Mouse (Mus musculus) ES-E14 (cell line): Measurements from ENCODE around the gene Acan. TPM values are rescaled to one million over a fixed set of nuclear protein-coding genes. Genes with fewer than 3 reads are reported as not detected.
A peak's percentile ranks its signal among the peaks of the same experiment; 100 is the strongest.

Source experiments
- DNase-seq: peaks from one replicate; pipeline ENCODE4 v3.0.0-alpha.2; 2013; ENCODE audit warnings: low read depth, low spot score
- H3K27ac ChIP-seq: 2 replicates; pipeline ENCODE4 v1.5.1; 2012; ENCODE audit warnings: low read depth, mild to moderate bottlenecking, low read length, moderate library complexity, mixed read lengths; ENCODE audit not compliant: poor library complexity, insufficient read depth, severe bottlenecking
- H3K36me3 ChIP-seq: 2 replicates; pipeline ENCODE4 v1.6.1; 2012; ENCODE audit warnings: mild to moderate bottlenecking, low read length, moderate library complexity, mixed read lengths; ENCODE audit not compliant: control insufficient read depth, poor library complexity, insufficient read depth, severe bottlenecking
- H3K4me1 ChIP-seq, 2 experiments: fragments of 150-350 bp in 1 of 2; sonication (generic) in 1 of 2; 2 replicates each; pipeline ENCODE4 v1.6.1; 2012; ENCODE audit warnings: low read length in 2 of 2, mild to moderate bottlenecking in 1 of 2, mixed read lengths in 1 of 2; ENCODE audit not compliant: control insufficient read depth in 2 of 2, insufficient read depth in 2 of 2, poor library complexity in 1 of 2
- H3K4me3 ChIP-seq, 2 experiments: fragments of 150-350 bp in 1 of 2; sonication (generic) in 1 of 2; 2 replicates each; pipeline ENCODE4 v1.5.1; 2012; ENCODE audit warnings: low read length in 2 of 2, low read depth in 1 of 2, mild to moderate bottlenecking in 1 of 2, mixed read lengths in 1 of 2; ENCODE audit not compliant: insufficient read depth in 1 of 2, poor library complexity in 1 of 2, severe bottlenecking in 1 of 2
- H3K9ac ChIP-seq: 2 replicates; pipeline ENCODE4 v1.6.1; 2012; ENCODE audit warnings: low read depth, mild to moderate bottlenecking, low read length, mixed read lengths; ENCODE audit not compliant: poor library complexity, insufficient read depth, severe bottlenecking
- H3K9me3 ChIP-seq: fragments of 150-350 bp; sonication (generic); 2 replicates; pipeline ENCODE4 v1.6.1; 2012; ENCODE audit warnings: low read depth, mild to moderate bottlenecking, low read length; ENCODE audit not compliant: control insufficient read depth, insufficient read depth
- CHD2 ChIP-seq: IDR thresholded peaks from 2 replicates; pipeline ENCODE4 v1.6.1; 2014; ENCODE audit warnings: mild to moderate bottlenecking, low read depth, low read length, inconsistent platforms
- HCFC1 ChIP-seq: IDR thresholded peaks from 2 replicates; pipeline ENCODE4 v1.6.1; 2012; ENCODE audit warnings: low read length, inconsistent platforms, borderline replicate concordance; ENCODE audit not compliant: insufficient read depth
- MAFK ChIP-seq: IDR thresholded peaks from 2 replicates; pipeline ENCODE4 v1.6.1; 2014; ENCODE audit warnings: mild to moderate bottlenecking, low read depth, low read length, inconsistent platforms; ENCODE audit not compliant: insufficient read depth
- ZC3H11A ChIP-seq: IDR thresholded peaks from 2 replicates; pipeline ENCODE4 v1.6.1; 2012; ENCODE audit warnings: low read depth, mild to moderate bottlenecking, inconsistent platforms, low read length, borderline replicate concordance
- ZNF384 ChIP-seq: IDR thresholded peaks from 2 replicates; pipeline ENCODE4 v1.6.1; 2012; ENCODE audit warnings: low read depth, low read length, inconsistent platforms
- in situ Hi-C, 2 experiments: fragments of 600-800 bp; cut with MboI; formaldehyde crosslinking; loops; one replicate each; pipeline ENCODE4 v1.15.1; 2025; ENCODE audit warnings: low sequenced_read_pairs in 2 of 2, inconsistent platforms in 1 of 2; ENCODE audit not compliant: unreplicated experiment in 2 of 2
- total RNA-seq: library from RNA; depleted of rRNA; stranded (reverse); fragments of 300-350 nt; gene quantifications from 2 replicates; pipeline ENCODE4 v1.2.3, GENCODE M21; 2012

Gene Acan
- total RNA-seq, 1 experiment: 4.9 TPM

DNA sequence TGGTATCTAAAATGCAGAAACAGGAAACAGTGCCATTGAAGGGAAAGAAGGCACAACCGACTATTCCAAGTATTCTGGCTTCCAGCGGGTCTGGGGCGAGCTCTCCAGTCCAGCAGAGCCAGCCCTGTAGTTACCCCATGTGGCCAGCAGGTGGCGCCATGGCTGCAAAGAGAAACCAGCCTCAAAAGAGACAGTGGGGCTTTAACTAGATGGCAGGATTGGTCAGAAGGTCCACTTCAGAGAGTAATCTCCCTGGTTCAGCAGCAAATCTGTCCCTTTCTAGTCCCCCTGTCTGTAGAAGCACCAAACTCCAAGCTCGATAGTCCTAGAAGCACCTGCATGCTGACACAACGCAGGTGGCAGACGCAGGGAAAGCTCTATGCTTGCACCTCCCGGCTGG lies 87.6 kb downstream of the Acan start:
- H3K9ac ChIP-seq: no peak overlapping the region
- no peaks in the 10 kb centered on the region for H3K9me3 ChIP-seq
- H3K4me1 ChIP-seq: peaks cover 11 to 20% of the 10 kb centered on the region in 2 experiments
- no peak overlapping the region for H3K4me3 ChIP-seq
- peaks cover 38% of the 10 kb centered on the region for H3K36me3 ChIP-seq
- no peak for TF ChIP-seq MAFK
- TF ChIP-seq ZC3H11A: peak; percentile 79
- in situ Hi-C loops: loop anchor here (25.0 kb wide), 1 partner anchor 221 kb away; no protein-coding TSS in a partner anchor
- H3K27ac ChIP-seq: no peak overlapping the region
- DNase-seq: peak; percentile 77

DNA sequence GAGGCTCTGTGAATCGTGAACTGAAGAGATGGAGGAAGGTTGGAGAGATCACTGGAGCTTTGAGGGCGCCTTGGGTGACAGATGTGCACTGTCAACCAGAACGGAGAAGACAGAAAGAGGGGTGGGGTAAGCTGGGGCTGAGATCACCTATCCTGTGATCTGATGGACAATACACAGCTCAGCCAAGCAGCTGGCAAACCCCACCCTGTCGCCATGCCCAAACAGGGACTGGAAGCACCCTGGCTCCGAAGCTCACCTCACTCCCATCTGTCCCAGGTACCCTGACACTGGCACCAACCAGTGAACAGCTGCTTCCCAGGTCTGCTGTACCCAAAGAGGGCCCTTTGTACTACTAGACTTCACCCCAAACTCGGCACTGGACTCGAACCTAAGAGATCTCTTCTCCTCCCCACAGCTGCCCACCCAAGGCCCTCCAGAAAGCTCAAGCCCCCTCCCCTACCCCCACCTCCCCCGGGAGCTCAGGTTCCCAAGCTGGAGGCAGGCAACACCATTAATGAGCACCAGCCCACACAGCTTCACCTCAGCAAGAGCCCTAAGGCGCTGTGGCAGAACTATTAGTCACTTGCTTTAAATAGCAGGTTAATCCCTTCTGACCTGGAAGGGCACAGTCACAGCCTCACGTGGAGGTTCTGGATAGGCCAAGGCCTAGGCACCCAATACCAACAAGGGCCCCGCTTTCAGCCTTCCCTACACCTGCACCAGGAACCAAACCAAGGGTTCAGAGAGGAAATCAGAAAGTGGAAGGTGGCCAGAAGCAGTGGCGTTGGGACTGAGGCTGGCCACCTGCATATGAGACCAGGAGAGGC lies 93.9 kb downstream of the Acan start:
- Histone ChIP-seq H3K9me3 (no peaks in the 10 kb centered on the region), H3K27ac (no peak overlapping the region), H3K4me3 (peak overlapping the region in 1 of 2 experiments; percentile 24; a peak in 1 of 4 replicates), H3K4me1 (peaks cover 0 to 16% of the 10 kb centered on the region in 2 experiments; a peak in 3 of 4 replicates), H3K36me3 (peaks cover 27% of the 10 kb centered on the region), H3K9ac (0 out of 2 replicates have a peak overlapping the region, but pooled peaks have one; percentile 74)
- no peak for DNase-seq
- no peak for TF ChIP-seq ZC3H11A
- no peak for TF ChIP-seq CHD2
- no peak for TF ChIP-seq ZNF384
- TF ChIP-seq MAFK: no peak
- TF ChIP-seq HCFC1: no peak
- in situ Hi-C loops: loop anchor here (25.0 kb wide), 1 partner anchor 215 kb away; no protein-coding TSS in a partner anchor

GRCm38 (mm10) chr7:79147931-79148653 lies 94.8 kb downstream of the Acan start:
- Histone ChIP-seq H3K27ac (no peak overlapping the region), H3K4me1 (peaks cover 0 to 16% of the 10 kb centered on the region in 2 experiments; a peak in 3 of 4 replicates), H3K9me3 (no peaks in the 10 kb centered on the region), H3K4me3 (peak overlapping the region; percentile 73 to 90), H3K36me3 (peaks cover 20% of the 10 kb centered on the region), H3K9ac (peak overlapping the region; percentile 74; the same call in 1 of the 2 replicates)
- in situ Hi-C loops: loop anchor here (25.0 kb wide), 1 partner anchor 214 kb away; no protein-coding TSS in a partner anchor
- TF ChIP-seq ZNF384: no peak
- no peak for TF ChIP-seq ZC3H11A
- no peak for TF ChIP-seq CHD2
- TF ChIP-seq MAFK: no peak
- TF ChIP-seq HCFC1: no peak
- DNase-seq: no peak

DNA sequence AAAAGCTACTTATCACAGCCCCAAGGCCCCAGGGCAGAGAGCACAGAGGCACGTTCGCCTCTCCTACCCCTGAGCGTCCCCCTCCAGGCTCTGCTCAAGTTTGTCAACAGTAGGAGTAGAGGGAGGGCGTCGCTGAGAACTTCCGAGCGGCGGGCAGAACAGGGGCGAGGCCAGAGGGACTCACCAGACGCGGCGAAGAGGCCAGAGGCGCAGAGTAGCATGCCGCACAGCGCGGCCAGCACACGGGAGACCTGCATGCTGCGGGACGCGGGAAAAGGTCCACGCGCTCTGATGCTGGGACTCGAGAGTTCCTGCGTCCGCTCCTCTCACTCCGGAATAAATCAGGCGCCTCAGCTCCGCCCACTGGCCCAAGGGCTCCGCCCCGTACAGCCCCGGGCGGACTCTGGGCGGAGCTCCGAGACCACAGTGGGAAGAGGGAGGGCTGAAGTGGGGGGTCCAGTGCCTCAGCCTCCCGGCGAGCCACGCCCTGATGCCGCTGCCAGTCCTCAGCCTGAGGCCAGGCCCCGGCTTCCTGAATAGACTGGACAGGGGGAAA lies 95.5 kb downstream of the Acan start, which contains the start of gene Mfge8:
Mfge8 (minus strand) TSS at position 350 of the 556 bp plus-strand sequence.
- Histone ChIP-seq H3K4me1 (peaks cover 0 to 16% of the 10 kb centered on the region in 2 experiments; a peak in 3 of 4 replicates), H3K27ac (no peak within 1 kb of the TSS; the same call in 1 of the 2 replicates), H3K36me3 (peaks cover 16% of the 10 kb centered on the region), H3K9me3 (no peaks in the 10 kb centered on the region), H3K4me3 (peak within 1 kb of the TSS; percentile 73 to 90), H3K9ac (peak within 1 kb of the TSS; percentile 74)
- in situ Hi-C loops: loop anchor here (25.0 kb wide), 1 partner anchor 214 kb away; no protein-coding TSS in a partner anchor
- DNase-seq: peak; percentile 92
- no peak for TF ChIP-seq HCFC1
- no peak for TF ChIP-seq ZNF384
- no peak for TF ChIP-seq ZC3H11A
- TF ChIP-seq CHD2: no peak
- TF ChIP-seq MAFK: no peak
